Mouse (Mus musculus) MEL-GATA-1-ER (cell line): Measurements from ENCODE around the gene Cd200r3.

Source experiments
- DNase-seq: peaks from one replicate; pipeline ENCODE4 v3.0.0-alpha.2; 2012; ENCODE audit warnings: low read depth; ENCODE audit errors: extremely low read depth

The Cd200r3 gene

DNA sequence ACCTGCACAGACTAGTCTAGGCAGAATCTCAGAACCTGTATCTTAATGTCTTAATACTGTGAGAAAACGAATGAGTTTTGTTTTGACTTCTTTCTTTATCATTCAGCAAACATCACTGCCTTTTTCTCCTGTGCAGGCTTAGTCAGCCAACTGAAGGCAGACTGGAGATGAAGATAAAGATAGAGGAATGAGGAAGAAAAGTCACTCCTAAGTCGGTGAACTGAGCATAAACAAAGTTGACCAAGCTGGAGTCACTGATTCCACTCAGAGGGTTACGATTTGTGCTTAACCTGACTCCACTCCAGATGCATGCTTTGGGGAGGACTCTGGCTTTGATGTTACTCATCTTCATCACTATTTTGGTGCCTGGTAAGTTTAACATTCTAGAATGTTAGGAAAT, at the start of gene Cd200r3:
Cd200r3 (plus strand) TSS at position 211 of the 400 bp plus-strand sequence.
- DNase-seq = no peak

DNA sequence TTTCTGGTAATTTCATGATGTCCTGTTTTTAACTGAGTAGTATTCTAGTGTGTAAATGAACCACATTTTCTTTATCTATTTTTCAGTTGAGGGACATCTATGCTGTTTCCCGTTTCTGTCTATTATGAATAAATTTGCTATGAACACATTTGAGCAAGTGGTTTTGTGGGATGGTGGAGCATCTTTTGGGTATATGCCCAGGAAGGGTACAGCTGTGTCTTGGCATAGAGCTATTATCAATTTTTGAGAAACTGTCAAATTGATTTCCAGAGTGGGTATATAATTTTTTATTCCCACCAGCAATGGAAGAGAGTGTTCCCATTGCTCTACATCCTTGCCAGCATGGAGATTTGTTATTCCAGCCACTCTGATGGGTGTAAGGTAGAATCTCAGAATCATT, 11.5 kb upstream of the Cd200r3 start:
- DNase-seq = no peak

DNA sequence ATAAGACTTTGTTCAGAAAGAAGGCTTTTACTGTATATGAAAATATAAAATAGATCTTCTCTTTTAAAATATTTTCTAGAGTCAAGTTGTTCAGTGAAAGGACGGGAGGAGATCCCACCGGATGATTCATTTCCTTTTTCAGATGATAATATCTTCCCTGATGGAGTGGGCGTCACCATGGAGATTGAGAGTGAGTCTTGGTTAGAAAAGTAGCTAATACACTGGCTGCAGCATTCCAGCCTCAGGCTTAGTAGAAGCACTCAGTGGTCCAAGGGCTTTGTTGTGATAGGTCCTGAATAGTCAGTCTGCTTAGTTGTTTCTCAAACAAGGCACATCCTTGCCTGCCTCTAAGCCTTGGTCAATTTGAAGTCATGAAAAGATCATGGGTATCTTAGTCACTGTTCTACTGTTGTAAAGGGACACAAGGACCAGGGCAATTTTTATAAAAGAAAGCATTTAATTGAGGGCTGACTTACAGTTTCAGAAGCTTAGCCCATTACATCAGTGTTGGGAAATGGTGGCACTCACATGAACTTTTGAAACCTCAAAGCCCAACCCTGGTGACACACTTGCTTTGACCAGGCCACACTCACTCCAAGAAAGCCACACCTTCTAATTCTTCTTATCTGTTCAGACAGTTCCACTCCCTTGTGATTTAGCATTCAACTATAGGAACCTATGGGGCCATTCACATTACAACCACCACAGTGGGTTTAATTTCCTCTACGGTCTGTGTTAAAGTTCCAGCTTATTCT, 8.1 kb downstream of the Cd200r3 start:
- no peak for DNase-seq

DNA sequence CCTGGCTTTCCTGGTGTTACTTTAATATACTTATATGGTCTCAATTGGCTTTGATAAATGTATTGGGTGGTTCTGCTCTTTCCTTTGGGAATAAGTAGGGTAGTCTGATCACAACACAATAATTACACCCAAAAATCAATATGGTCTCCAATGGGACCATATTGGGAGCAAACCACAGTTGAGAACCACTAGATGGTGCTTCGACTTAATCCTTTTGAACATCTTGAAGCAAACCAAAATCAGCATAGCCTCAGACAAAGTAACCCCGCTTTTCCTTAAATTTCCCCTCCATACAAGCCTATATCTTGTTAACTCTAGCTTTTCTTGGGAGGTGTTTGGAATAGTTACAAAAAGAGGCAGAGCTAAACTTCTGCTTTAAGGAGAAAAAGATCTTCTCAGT, 18.8 kb downstream of the Cd200r3 start:
- DNase-seq = no peak

DNA sequence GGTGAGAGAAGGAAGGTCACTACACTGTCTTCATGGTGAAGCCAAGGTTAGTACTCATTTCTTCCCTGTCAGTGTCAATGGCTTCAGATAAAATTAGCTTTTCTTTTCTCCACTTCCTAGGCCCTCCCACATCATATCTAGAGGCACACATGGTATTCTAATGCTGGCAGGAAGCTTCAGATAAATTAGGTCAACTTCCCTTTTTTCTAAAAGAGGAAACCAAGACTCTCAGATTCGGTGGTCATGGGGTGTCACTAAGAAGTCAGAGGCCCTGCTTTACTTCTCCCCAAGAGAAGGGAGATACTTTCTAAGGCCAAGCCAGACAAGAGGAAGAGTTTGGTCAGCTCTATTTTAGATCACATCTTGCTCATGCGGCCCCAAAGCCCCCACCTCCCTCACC, 19.3 kb downstream of the Cd200r3 start:
- peak; percentile 96 for DNase-seq

DNA sequence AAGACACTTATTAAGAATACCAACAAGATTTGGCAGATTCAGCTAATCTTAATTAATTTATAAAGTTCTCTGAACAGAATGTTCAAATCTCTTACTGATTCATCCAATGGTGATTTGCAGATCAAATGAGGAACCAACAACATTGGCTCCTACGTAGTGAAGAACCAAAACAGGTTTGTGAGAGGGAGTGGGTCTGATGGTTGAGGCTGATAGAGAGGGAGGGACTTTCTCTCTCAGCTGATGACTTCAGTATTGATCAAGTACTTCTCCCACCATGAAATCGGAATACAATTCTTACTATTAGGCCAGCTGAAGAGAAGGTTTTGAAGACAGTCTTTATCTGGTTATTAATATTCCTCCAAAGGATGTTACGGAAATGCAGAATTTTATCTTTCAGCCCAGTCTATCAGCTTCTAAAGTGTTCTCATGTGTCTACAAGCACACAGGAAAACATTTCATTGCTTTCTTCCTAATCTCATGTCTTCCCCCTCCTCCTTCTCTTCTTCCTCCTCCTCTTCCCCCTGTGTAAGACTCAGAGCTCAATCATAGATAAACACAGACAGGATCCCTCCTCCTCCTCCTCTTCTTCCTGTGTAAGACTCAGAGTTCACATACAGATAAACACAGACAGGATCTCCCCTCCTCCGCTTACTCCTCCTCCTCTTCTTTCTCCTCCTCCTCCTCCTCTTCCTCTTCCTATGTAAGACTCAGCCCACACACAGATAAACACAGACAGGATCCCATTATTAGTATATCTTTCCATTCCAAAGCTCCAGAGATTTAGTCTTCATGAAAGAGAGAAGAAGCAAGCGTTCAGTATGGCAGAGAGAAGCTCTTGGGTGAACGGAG, 21.3 kb downstream of the Cd200r3 start:
- no peak for DNase-seq

DNA sequence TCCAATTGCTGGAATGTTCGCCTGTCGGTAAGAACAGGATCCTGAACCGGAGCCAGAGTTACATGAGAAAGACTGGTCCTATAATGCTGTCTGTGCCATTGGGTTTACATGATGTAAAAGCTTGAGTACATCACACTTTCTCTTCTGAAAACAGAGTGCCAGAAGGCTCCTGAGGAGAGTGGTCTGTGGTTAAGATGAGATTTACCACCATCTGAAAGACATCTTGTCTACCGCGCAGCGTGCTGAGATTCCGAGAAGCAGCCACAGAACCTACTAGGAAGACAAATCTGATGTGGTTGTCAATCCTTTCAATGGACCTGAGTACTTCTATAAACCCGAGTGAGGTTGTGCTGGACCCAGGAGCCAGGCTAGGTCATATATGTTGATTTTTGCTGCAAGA, 21.9 kb downstream of the Cd200r3 start:
- no peak for DNase-seq

DNA sequence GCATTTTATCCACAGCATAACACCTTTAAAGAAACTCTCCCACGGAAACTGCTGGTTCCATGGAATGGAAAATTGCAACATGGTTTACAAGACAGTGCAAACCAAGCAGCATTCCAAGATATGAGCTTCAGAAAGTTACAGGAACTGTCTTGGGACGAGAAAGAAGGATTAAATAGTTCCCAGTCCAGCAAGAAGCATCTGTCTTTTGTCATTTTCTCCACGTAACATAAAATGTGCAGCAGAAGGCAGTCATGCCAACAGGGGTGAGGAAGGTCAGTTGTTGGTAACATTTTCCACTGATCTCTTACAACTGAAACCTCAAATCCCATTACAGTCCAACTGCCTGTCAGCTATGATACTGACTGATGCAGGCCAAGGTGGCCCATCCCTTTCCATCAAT, 22.4 kb downstream of the Cd200r3 start:
- no peak for DNase-seq

DNA sequence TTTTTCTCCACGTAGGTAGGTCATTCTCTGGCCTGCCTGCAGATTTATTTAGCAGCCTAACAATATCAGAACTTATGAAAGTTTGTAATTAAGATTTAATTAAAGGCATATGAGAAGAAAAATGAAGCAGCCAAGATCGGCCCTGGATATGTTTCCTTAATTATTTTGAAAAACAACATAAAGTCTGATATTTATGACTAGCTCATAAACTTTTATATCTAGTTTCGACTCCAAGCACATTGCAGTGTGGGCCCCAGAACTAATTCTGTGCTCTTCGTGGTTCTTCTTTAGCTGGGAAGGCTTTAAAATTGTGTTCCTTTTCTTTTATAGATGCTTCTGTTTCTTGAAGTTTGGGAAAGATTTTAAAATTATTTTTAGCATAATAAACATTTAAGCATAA, 23.4 kb downstream of the Cd200r3 start:
- no peak for DNase-seq

DNA sequence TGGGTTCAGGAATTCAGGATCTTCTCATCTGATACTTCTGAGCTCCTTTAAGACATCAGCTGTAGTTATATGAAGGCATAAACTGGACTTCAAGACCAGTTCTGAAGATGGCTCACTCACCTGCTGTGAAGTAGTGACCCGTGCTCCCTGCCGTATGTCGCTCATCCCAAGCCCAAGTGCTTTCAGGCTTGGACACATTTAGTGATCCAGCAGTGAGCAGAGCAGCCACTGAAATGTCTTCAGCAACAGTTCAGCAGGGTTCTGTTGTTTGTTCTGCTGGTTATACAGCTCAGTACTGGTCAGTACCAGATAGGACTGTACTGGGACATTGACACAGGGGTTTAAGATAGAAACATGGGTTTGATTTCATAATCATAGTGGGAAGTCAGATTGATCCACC, 24.6 kb downstream of the Cd200r3 start:
- DNase-seq = no peak

DNA sequence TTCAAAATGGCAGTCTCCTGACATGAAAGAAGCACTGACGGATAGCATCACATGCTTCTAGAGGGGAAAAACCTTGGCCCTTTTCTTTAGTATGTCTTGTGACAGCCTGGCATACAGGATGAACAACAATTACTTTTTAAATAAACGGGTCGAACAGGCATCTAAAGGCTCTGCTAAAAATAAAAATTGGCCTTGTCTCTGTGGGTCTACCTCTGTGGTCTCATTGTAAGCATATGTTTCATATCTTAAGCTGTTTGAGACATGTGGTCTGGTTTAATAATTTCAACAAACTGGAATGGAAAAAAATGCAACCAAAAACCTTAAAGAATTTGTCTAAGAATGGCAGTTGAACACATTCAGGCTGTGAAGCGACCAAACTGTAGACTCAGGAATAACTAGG, 27.4 kb downstream of the Cd200r3 start:
- no peak for DNase-seq

DNA sequence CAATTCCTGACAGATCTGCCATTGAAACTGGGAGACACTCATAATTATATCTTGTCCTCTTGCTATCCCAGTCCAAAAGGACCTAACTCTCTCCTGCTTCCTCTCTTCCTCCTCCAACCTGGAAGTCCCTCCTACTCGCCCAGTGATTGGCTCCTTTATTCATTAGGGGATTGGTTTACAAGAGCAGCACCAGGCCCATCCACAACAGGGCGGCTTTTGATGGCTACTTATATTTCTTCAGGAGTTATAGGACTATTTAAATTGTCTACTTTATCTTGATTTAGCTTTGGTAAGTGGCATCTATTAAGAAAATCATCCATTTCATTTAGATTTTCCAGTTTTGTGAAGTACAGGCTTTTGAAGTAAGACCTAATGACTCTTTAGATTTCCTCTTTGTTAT, 30.6 kb downstream of the Cd200r3 start:
- DNase-seq = no peak

DNA sequence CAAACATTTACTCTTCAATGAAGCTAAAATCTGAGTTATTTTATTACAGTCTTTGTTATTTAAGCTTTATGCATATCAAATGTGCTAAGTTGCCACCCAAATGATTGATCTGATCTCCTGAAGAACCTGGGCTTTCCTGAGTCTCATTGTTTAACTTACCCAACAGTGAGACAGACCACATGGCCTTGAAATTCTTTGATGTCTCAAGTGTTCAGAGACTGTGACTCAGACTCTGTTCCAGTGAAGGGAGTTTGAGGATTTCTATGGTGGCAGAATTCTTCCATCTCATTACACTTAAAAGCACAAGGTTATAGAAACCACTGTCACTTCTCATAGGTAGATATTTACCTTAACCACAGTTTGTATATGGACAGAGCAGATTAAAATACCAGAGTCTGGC, 32.6 kb downstream of the Cd200r3 start:
- DNase-seq = no peak

DNA sequence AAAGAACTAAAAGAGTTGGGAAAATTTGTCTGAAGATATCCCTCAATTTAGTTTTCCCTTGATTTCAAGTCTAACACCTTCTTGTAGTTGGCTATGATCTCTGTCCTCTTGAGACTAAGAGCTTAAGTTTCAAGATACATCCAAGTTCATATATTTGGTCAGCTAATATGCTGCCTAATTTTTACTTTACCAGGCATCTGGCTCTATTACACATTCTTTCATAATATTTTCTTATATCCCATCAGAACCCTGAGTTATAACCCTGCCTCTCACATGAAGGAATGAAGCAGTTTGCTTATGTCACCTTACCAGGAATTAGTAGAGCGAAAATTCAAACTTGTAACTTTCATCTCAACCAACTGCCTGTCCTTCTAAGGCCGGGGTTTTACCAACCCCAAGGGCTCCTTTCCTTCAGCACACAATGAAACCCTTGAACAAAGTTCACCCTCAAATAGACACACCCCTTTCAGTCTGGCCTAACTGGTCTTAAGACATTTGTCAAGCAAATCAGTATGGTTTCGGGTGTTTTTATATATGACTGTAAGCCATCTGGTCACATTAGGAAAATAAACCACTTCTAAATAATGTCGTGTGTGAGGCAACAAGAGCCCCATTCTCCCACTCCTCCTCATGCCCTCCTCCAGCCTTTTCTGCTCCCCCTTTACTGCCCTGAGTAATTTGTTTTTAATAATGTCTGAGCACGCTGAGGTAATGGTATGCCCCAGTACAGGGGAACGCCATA, 33.6 kb downstream of the Cd200r3 start:
- no peak for DNase-seq

DNA sequence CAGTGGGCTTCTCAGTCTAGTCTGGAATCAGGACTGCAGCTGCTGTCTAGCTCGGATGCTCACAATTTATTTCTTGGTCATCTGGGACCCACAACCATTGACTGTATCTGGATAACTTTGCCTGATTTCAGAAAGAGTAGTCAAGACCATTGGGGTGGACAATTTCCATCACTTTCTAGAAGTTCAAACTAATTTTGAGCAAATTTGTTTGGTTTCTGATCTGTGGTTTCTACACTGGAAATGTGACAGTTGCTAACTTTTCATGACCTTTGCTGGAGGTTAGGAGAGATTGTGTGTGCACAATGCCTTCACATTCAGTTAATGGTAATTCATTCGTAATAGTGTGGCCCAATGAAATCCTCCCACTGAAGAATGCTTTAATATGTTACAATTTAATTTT, 34.7 kb downstream of the Cd200r3 start:
- DNase-seq = no peak

DNA sequence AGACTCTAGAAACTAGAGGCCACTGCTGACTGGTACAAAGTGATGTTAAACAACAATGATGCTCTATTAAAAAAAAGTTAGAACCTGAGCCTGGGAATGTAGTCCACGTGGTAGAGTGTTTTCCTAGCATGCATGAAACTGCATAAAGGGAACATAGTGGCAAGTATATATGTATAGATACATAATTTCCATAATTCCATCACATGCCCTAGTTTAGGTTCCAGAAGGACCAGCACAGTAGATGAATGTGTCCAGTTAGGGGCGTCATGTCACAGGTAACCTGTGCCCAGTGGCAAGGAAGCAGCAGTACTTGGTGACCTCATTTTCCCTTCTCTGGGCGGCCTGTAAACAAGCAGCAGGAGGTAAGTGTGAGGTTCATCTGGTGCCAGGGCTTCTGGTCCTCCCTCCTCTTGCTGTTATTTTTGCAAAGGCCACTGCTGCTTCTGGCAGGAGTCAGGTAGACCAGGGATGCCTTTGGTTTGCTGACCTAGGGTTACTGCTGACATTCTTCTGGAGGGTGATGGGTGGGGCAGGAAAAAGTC, 35.9 kb downstream of the Cd200r3 start:
- no peak for DNase-seq

DNA sequence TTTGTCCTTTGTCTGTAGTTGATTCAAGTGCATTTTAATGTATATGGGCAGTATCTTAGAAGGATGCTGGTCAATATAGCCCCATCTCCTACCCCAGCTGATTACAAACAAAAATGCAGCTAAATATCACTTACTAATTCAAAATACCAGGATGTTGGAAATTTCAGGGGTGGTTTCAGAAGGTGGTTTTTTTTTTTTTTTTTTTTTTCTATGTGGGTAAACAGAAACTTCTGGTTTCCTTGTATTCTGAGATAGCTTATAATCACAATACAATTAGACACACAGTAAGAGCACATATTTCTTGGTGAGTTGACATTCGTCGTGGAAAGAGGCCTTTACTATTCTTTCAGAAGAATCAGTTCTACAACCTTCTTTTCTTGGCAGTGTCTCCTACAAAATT, 39.5 kb downstream of the Cd200r3 start:
- DNase-seq = no peak

DNA sequence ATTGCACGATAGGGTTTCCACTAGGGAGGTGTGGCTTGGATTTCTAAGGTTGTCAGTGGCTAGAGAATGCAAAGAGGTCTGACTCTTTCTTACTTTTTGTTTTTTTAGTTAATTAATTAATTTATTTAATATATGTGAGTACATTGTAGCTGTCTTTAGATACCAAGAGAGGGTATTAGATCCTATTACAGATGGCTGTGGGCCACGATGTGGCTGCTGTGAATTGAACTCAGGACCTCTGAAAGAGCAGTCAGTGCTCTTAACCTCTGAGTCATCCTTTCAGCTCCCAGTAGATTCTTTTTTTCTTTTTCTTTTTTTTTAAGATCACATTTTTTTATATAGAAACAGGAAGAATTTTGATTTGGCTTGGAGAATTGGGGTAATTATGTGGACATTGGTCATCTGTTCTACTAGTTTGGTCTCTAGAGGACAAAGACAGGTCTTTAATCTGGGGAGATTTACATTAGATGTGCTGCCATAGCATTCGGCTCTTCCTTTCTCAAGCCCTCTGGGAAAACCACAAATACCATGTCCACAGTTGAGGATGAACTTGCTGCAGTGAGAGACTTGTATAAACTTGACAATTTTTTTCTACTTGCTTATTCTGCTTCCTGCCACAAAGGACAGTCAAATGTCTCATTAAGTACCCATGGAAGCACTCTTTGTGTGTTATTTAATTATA, 40.0 kb downstream of the Cd200r3 start:
- no peak for DNase-seq

DNA sequence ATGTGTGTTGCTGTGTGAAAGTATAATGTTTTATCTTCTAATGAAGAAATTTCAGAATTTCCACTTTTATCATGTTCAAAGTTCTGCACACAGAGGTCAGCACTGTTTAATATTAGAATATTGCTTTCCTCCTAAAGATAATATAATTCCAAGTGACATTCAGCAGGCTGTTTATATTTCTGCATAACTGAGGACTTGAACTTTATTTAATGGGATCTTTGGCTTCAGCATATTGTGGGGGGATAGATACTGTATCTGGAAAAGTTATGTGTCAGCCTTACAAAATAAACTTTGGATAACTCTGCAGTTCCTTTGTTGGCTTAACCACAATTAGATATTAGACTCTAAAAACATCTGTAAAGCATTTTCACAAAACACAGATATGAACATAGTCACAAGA, 40.6 kb downstream of the Cd200r3 start:
- DNase-seq = no peak

DNA sequence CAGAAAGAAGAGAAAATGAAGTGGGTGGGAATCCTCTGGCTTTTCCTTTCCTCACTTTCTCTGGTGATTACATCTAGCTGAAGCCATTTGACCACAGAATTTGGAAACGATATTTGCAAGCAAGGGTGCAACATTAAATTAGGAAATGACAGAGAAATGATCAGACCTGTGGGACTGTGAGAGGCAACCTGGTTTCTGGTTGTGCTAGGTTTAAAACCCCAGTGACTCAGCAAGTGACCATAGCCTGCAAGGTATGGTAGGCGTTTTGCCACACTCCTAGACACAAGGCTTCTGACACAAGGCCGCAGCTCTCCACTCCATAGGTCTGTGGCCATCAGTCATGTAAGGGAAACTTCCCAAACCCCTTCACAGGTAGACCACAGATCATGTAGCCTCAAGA, 41.4 kb downstream of the Cd200r3 start:
- no peak for DNase-seq

DNA sequence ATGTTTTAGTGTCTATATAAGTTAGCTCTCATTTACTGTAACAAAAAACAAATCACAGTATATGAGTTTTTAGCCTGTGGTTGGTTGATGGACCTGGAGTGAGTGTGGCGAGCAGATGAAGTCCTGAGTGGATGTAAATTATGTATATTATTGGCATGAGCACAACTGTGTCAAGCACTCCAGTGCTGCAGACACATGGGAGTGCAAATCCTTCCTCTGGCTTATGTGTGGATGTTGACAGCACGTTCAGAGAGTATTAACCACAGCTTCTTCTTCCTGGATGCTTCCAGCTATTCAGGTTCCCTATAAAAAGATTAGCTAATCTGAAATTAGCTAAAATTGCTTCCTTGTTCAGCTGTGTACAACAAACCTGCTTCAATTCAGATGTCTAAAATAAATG, 42.6 kb downstream of the Cd200r3 start:
- no peak for DNase-seq
